Mouse (Mus musculus) cortical plate, adult 2 months (tissue): ENCODE results near the gene Trp53i13.

ENCODE experiments used
- CTCF ChIP-seq: fragments of 200-500 bp; IDR thresholded peaks from 2 replicates; pipeline ENCODE4 v1.5.1; 2011; ENCODE audit warnings: mild to moderate bottlenecking, control low read depth, low read length; ENCODE audit not compliant: insufficient read depth; ENCODE audit errors: extremely low read depth
- POLR2A ChIP-seq: fragments of 200-500 bp; IDR thresholded peaks from 2 replicates; pipeline ENCODE4 v1.6.1; 2011; ENCODE audit warnings: mild to moderate bottlenecking, low read length, control low read depth; ENCODE audit not compliant: insufficient read depth; ENCODE audit errors: extremely low read depth

DNA sequence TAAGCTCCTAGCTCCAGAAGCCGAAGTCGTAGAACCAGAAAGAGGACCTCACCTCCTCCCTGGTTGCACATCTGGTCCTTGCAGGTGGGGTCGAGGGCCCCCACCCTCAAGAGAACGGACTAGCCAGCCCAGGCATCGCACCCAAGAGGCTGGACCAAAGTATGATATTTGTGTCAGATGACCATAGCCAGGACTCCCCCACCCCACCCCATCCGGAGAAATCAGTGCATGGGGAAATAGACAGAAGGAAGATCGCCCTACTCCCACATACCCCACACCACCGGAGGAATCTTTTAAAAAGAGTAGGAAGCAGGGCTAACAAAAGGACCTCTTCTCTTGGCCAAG is 52.7 kb downstream of the Trp53i13 start:
- TF ChIP-seq CTCF (no peak), POLR2A (no peak)
